Mouse (Mus musculus) cerebellum, adult 9-11 months (tissue): Measurements from ENCODE around the gene Golga1.

ENCODE experiments used
- DNase-seq: peaks from one replicate; pipeline ENCODE4 v3.0.0; 2022

Golga1 gene

GRCm38 (mm10) chr2:39005574-39006079 is 59.7 kb downstream of the Golga1 start, which contains the start of gene Rpl35:
Rpl35 (minus strand) TSS chr2:39005624.
- DNase-seq, result peak; percentile 30

- DNase-seq, result peak; percentile 91
These were observed 60.4 kb downstream of the Golga1 start, which contains the start of gene Arpc5l for GRCm38 (mm10) chr2:39004880-39005435. Arpc5l (plus strand) TSS chr2:39005348.

GRCm38 (mm10) chr2:39004372-39004771 is 61.0 kb downstream of the Golga1 start:
- DNase-seq, result no peak

GRCm38 (mm10) chr2:39003512-39003911 is 61.8 kb downstream of the Golga1 start:
- no peak for DNase-seq

GRCm38 (mm10) chr2:39003106-39003505 is 62.2 kb downstream of the Golga1 start:
- no peak for DNase-seq

- no peak for DNase-seq
These were observed 63.5 kb downstream of the Golga1 start for GRCm38 (mm10) chr2:39001866-39002265.

- no peak for DNase-seq
These were observed 64.8 kb downstream of the Golga1 start for GRCm38 (mm10) chr2:39000587-39000919.

- no peak for DNase-seq
These were observed 65.3 kb downstream of the Golga1 start for GRCm38 (mm10) chr2:38999910-39000586.

GRCm38 (mm10) chr2:38999381-38999780 is 66.0 kb downstream of the Golga1 start:
- no peak for DNase-seq

- DNase-seq, result peak; percentile 88
These were observed 67.7 kb downstream of the Golga1 start, which contains the start of gene Wdr38 for GRCm38 (mm10) chr2:38997386-38998374. Wdr38 (plus strand) TSS chr2:38997476.

- DNase-seq, result no peak
These were observed 72.9 kb downstream of the Golga1 start for GRCm38 (mm10) chr2:38992452-38992851.

GRCm38 (mm10) chr2:38992004-38992403 is 73.3 kb downstream of the Golga1 start:
- DNase-seq, result no peak

GRCm38 (mm10) chr2:38988929-38989328 is 76.4 kb downstream of the Golga1 start:
- DNase-seq, result no peak

GRCm38 (mm10) chr2:38987803-38988510 is 77.4 kb downstream of the Golga1 start:
- DNase-seq, result no peak

GRCm38 (mm10) chr2:38987371-38987770 is 78.0 kb downstream of the Golga1 start:
- DNase-seq, result no peak

- peak; percentile 5 for DNase-seq
These were observed 78.8 kb downstream of the Golga1 start for GRCm38 (mm10) chr2:38986580-38986979.

- no peak for DNase-seq
These were observed 81.9 kb downstream of the Golga1 start for GRCm38 (mm10) chr2:38983456-38983855.

GRCm38 (mm10) chr2:38977837-38978236 is 87.5 kb downstream of the Golga1 start:
- no peak for DNase-seq

- DNase-seq, result no peak
These were observed 89.2 kb downstream of the Golga1 start for GRCm38 (mm10) chr2:38975941-38976805.

- DNase-seq, result no peak
These were observed 90.2 kb downstream of the Golga1 start for GRCm38 (mm10) chr2:38975181-38975580.

- no peak for DNase-seq
These were observed 91.2 kb downstream of the Golga1 start for GRCm38 (mm10) chr2:38974171-38974570.

- DNase-seq, result no peak
These were observed 91.6 kb downstream of the Golga1 start for GRCm38 (mm10) chr2:38973701-38974100.
